Mouse (Mus musculus) embryonic facial prominence, embryonic 13.5 days (tissue): ENCODE data around the gene Bpifb9a. TPM values are rescaled to one million over a fixed set of nuclear protein-coding genes. Genes with fewer than 3 reads are reported as not detected.
"Not testable (repeated sequence)": the region's sequence is repeated elsewhere in the genome, so short reads cannot be mapped to it uniquely, and the experiment has no call there.

Experiments
- ATAC-seq: fragments of 200-750 bp; cut with Nextera tagmentation; 2 replicates; pipeline ENCODE4 v1.8.0; 2017; ENCODE audit warnings: low read depth; ENCODE audit not compliant: insufficient number of reproducible peaks, insufficient read depth, low FRiP score, low TSS enrichment
- H3K27ac ChIP-seq: fragments of 300-500 bp; sonication (generic); 2 replicates; pipeline ENCODE4 v1.5.1; 2015; ENCODE audit warnings: moderate library complexity, mild to moderate bottlenecking, inconsistent platforms
- H3K27me3 ChIP-seq: fragments of 300-500 bp; sonication (generic); 2 replicates; pipeline ENCODE4 v1.6.1; 2015; ENCODE audit warnings: mild to moderate bottlenecking, inconsistent platforms
- H3K36me3 ChIP-seq: fragments of 300-500 bp; sonication (generic); 2 replicates; pipeline ENCODE4 v1.6.1; 2015; ENCODE audit warnings: mild to moderate bottlenecking, inconsistent platforms
- H3K4me1 ChIP-seq: fragments of 300-500 bp; sonication (generic); 2 replicates; pipeline ENCODE4 v1.6.1; 2015; ENCODE audit warnings: inconsistent platforms
- H3K4me2 ChIP-seq: fragments of 300-500 bp; sonication (generic); 2 replicates; pipeline ENCODE4 v1.6.1; 2015; ENCODE audit warnings: moderate library complexity, mild to moderate bottlenecking, inconsistent platforms
- H3K4me3 ChIP-seq: fragments of 300-500 bp; sonication (generic); 2 replicates; pipeline ENCODE4 v1.5.1; 2015; ENCODE audit warnings: mild to moderate bottlenecking, inconsistent platforms
- H3K9ac ChIP-seq: fragments of 300-500 bp; sonication (generic); 2 replicates; pipeline ENCODE4 v1.6.1; 2015; ENCODE audit warnings: mild to moderate bottlenecking, inconsistent platforms
- H3K9me3 ChIP-seq: fragments of 300-500 bp; sonication (generic); 2 replicates; pipeline ENCODE4 v1.6.1; 2016; ENCODE audit warnings: inconsistent platforms
- WGBS: fragments of 180-500 bp; shearing (Covaris S2); methylation state at CpG from one replicate; pipeline ENCODE4 v1.1.7; 2015; ENCODE audit warnings: mixed read lengths; 5-methylcytosine and 5-hydroxymethylcytosine counted together
- polyA plus RNA-seq: library from polyadenylated mRNA; unstranded; fragments of >200 nt; fragmentation: Nextera tagmentation; extraction: Ambion mirVana; gene quantifications from 2 replicates; pipeline ENCODE4 v1.2.1, GENCODE M21; 2015

Gene Bpifb9a
- polyA plus RNA-seq, 1 experiment from 2014 or later = not detected

- H3K36me3 ChIP-seq, H3K9ac ChIP-seq, H3K27me3 ChIP-seq, H3K4me1 ChIP-seq, H3K4me3 ChIP-seq, H3K9me3 ChIP-seq, ATAC-seq, H3K4me2 ChIP-seq, H3K27ac ChIP-seq: not testable (repeated sequence)
- WGBS = 77% methylated on average over 4 of the region's 4 CpGs
Measured at GRCm38 (mm10) chr2:154306927-154307326, 49.3 kb downstream of the Bpifb9a start, which contains the start of gene Bpifb9b. Gene Bpifb9b (plus strand): TSS chr2:154307227.

- not testable (repeated sequence) for H3K27me3 ChIP-seq, H3K9ac ChIP-seq, H3K4me1 ChIP-seq, ATAC-seq, H3K36me3 ChIP-seq, H3K4me2 ChIP-seq, H3K27ac ChIP-seq, H3K4me3 ChIP-seq, H3K9me3 ChIP-seq
- WGBS = 80% methylated on average over 5 of the region's 5 CpGs
Measured at GRCm38 (mm10) chr2:154313771-154314170, 56.1 kb downstream of the Bpifb9a start.

Other genes with a start within 250 kb of the Bpifb9a start
- not detected in 2 replicates for gene Bpifa2, start 249.6 kb upstream of the Bpifb9a start, polyA plus RNA-seq
- gene Bpifa3, start 127.5 kb upstream of the Bpifb9a start, polyA plus RNA-seq = not detected in 2 replicates
- gene Bpifa1, start 115.0 kb upstream of the Bpifb9a start, polyA plus RNA-seq = 3.1 and 4.7 TPM in 2 replicates
- not detected in 2 replicates for gene Bpifa5, start 95.2 kb upstream of the Bpifb9a start, polyA plus RNA-seq
- not detected in 2 replicates for gene Bpifb1, start 67.0 kb upstream of the Bpifb9a start, polyA plus RNA-seq
- 0.24 and 0.37 TPM in 2 replicates for gene Bpifb5, start 34.1 kb upstream of the Bpifb9a start, polyA plus RNA-seq
- gene Bpifb9b, start 49.4 kb downstream of the Bpifb9a start, polyA plus RNA-seq = not detected in 2 replicates
- 18.5 and 22.4 TPM in 2 replicates for gene Cdk5rap1, start 115.2 kb downstream of the Bpifb9a start, polyA plus RNA-seq
- gene Snta1, start 150.2 kb downstream of the Bpifb9a start, polyA plus RNA-seq = 8.8 and 8.9 TPM in 2 replicates
- gene Cbfa2t2, start 178.6 kb downstream of the Bpifb9a start, polyA plus RNA-seq = 54.0 and 54.1 TPM in 2 replicates